Mouse (Mus musculus): ENCODE measurements around the gene Kidins220. TPM values are rescaled to one million over a fixed set of nuclear protein-coding genes. Genes with fewer than 3 reads are reported as not detected.

Kidins220 gene
- polyA plus RNA-seq, 1 experiment from 2014 or later, result 26.1 TPM

- Histone ChIP-seq H3K4me2 (replicated peaks) (peak overlapping the region; percentile 92), H3K27me3 (no peaks in the 10 kb centered on the region), H3K36me3 (no peaks in the 10 kb centered on the region), H3K9ac (peak overlapping the region; percentile 51), H3K4me3 (replicated peaks) (peak overlapping the region; percentile 80), H3K4me1 (peaks cover 42% of the 10 kb centered on the region), H3K9me3 (replicated peaks) (no peaks in the 10 kb centered on the region), H3K27ac (replicated peaks) (peak overlapping the region; percentile 98)
- ATAC-seq (ENCODE audit: insufficient number of reproducible peaks, low FRiP score, low TSS enrichment, low read depth), result no peak
- WGBS, result under 1% methylated on average over 38 of the region's 38 CpGs
These were observed 125.1 kb downstream of the Kidins220 start for GRCm38 (mm10) chr12:25099563-25100408.

GRCm38 (mm10) chr12:25100411-25101217, 125.9 kb downstream of the Kidins220 start:
- no peaks in the 10 kb centered on the region for H3K9me3 ChIP-seq (replicated peaks)
- no peaks in the 10 kb centered on the region for H3K27me3 ChIP-seq
- peaks cover 42% of the 10 kb centered on the region for H3K4me1 ChIP-seq
- H3K36me3 ChIP-seq, result no peaks in the 10 kb centered on the region
- H3K4me3 ChIP-seq (replicated peaks), result peak overlapping the region; percentile 80
- under 1% methylated on average over 56 of the region's 59 CpGs for WGBS
- peak; percentile 8; the same call in 1 of the 2 replicates for ATAC-seq (ENCODE audit: insufficient number of reproducible peaks, low FRiP score, low TSS enrichment, low read depth)
- peak overlapping the region; percentile 92 for H3K4me2 ChIP-seq (replicated peaks)
- H3K9ac ChIP-seq, result peak overlapping the region; percentile 51
- peak overlapping the region; percentile 98 for H3K27ac ChIP-seq (replicated peaks)

- Histone ChIP-seq H3K4me3 (replicated peaks) (peak overlapping the region; percentile 80; the same call in 1 of the 2 replicates), H3K27ac (replicated peaks) (peak overlapping the region; percentile 98), H3K4me1 (peaks cover 41% of the 10 kb centered on the region), H3K9me3 (replicated peaks) (no peaks in the 10 kb centered on the region), H3K4me2 (replicated peaks) (peak overlapping the region; percentile 92), H3K27me3 (no peaks in the 10 kb centered on the region), H3K36me3 (no peaks in the 10 kb centered on the region), H3K9ac (no peak overlapping the region)
- WGBS, result 13% methylated on average over 5 of the region's 5 CpGs
- ATAC-seq (ENCODE audit: insufficient number of reproducible peaks, low FRiP score, low TSS enrichment, low read depth), result no peak
These were observed 126.7 kb downstream of the Kidins220 start for GRCm38 (mm10) chr12:25101389-25101788.

GRCm38 (mm10) chr12:25103911-25104310, 129.2 kb downstream of the Kidins220 start:
- Histone ChIP-seq H3K27ac (replicated peaks) (no peak overlapping the region), H3K4me2 (replicated peaks) (no peak overlapping the region), H3K4me3 (replicated peaks) (no peak overlapping the region), H3K27me3 (no peaks in the 10 kb centered on the region), H3K36me3 (no peaks in the 10 kb centered on the region), H3K9ac (no peak overlapping the region), H3K4me1 (peaks cover 26% of the 10 kb centered on the region), H3K9me3 (replicated peaks) (no peaks in the 10 kb centered on the region)
- no peak for ATAC-seq (ENCODE audit: insufficient number of reproducible peaks, low FRiP score, low TSS enrichment, low read depth)
- WGBS, result 68% methylated on average over 6 of the region's 6 CpGs

- no peak overlapping the region for H3K27ac ChIP-seq (replicated peaks)
- no peak overlapping the region for H3K4me3 ChIP-seq (replicated peaks)
- H3K4me2 ChIP-seq (replicated peaks), result no peak overlapping the region
- ATAC-seq (ENCODE audit: insufficient number of reproducible peaks, low FRiP score, low TSS enrichment, low read depth), result no peak
- H3K27me3 ChIP-seq, result no peaks in the 10 kb centered on the region
- H3K9me3 ChIP-seq (replicated peaks), result no peaks in the 10 kb centered on the region
- H3K4me1 ChIP-seq, result peaks cover 21% of the 10 kb centered on the region
- no peak overlapping the region for H3K9ac ChIP-seq
- H3K36me3 ChIP-seq, result no peaks in the 10 kb centered on the region
These were observed 129.8 kb downstream of the Kidins220 start for GRCm38 (mm10) chr12:25104541-25104940.

GRCm38 (mm10) chr12:25108865-25109264, 134.1 kb downstream of the Kidins220 start:
- no peak overlapping the region for H3K27ac ChIP-seq (replicated peaks)
- no peaks in the 10 kb centered on the region for H3K9me3 ChIP-seq (replicated peaks)
- H3K9ac ChIP-seq, result no peak overlapping the region
- H3K4me2 ChIP-seq (replicated peaks), result no peak overlapping the region
- H3K4me3 ChIP-seq (replicated peaks), result no peak overlapping the region
- H3K36me3 ChIP-seq, result no peaks in the 10 kb centered on the region
- ATAC-seq (ENCODE audit: insufficient number of reproducible peaks, low FRiP score, low TSS enrichment, low read depth), result no peak
- no peaks in the 10 kb centered on the region for H3K27me3 ChIP-seq
- WGBS, result 68% methylated on average over 2 of the region's 2 CpGs
- H3K4me1 ChIP-seq, result peaks cover 5% of the 10 kb centered on the region; the same call in 1 of the 2 replicates

- Histone ChIP-seq H3K4me2 (replicated peaks) (no peak overlapping the region), H3K27ac (replicated peaks) (no peak overlapping the region), H3K9ac (no peak overlapping the region), H3K9me3 (replicated peaks) (no peaks in the 10 kb centered on the region), H3K27me3 (no peaks in the 10 kb centered on the region), H3K4me1 (peaks cover 3% of the 10 kb centered on the region; the same call in 1 of the 2 replicates), H3K4me3 (replicated peaks) (no peak overlapping the region), H3K36me3 (no peaks in the 10 kb centered on the region)
- ATAC-seq (ENCODE audit: insufficient number of reproducible peaks, low FRiP score, low TSS enrichment, low read depth), result no peak
- WGBS, result 64% methylated on average over 7 of the region's 7 CpGs
These were observed 135.4 kb downstream of the Kidins220 start for GRCm38 (mm10) chr12:25109971-25110681.

GRCm38 (mm10) chr12:25110682-25111078, 136.0 kb downstream of the Kidins220 start:
- Histone ChIP-seq H3K4me2 (replicated peaks) (no peak overlapping the region), H3K36me3 (no peaks in the 10 kb centered on the region), H3K4me3 (replicated peaks) (no peak overlapping the region), H3K4me1 (peaks cover 3% of the 10 kb centered on the region; the same call in 1 of the 2 replicates), H3K9me3 (replicated peaks) (no peaks in the 10 kb centered on the region), H3K27ac (replicated peaks) (no peak overlapping the region), H3K9ac (no peak overlapping the region), H3K27me3 (no peaks in the 10 kb centered on the region)
- 90% methylated on average over 7 of the region's 7 CpGs for WGBS
- no peak for ATAC-seq (ENCODE audit: insufficient number of reproducible peaks, low FRiP score, low TSS enrichment, low read depth)

Other genes starting within 250 kb of the Kidins220 start
- gene Mboat2, start 144.0 kb upstream of the Kidins220 start, polyA plus RNA-seq (2015; fragmentation: Nextera tagmentation; extraction: Ambion mirVana), result 64.8 and 69.0 TPM in 2 replicates
- 295 and 296 TPM in 2 replicates for gene Id2, start 122.2 kb downstream of the Kidins220 start, polyA plus RNA-seq (2015; fragmentation: Nextera tagmentation; extraction: Ambion mirVana)